Mouse (Mus musculus) spleen, postnatal 4 days (tissue): ENCODE results near the gene Ankrd11.

Experiments used
- DNase-seq, 2 experiments: peaks; one replicate each; pipeline ENCODE4 v3.0.0; 2022; ENCODE audit warnings: low spot score in 2 of 2

Ankrd11 gene

GRCm38 (mm10) chr8:122926782-122927181 is 115.3 kb downstream of the Ankrd11 start:
- DNase-seq = no peak

- DNase-seq = no peak
Observed at GRCm38 (mm10) chr8:122925939-122926722, 115.9 kb downstream of the Ankrd11 start.

- no peak for DNase-seq
Observed at GRCm38 (mm10) chr8:122924091-122924490, 118.0 kb downstream of the Ankrd11 start.

- no peak for DNase-seq
Observed at GRCm38 (mm10) chr8:122923431-122924090, 118.5 kb downstream of the Ankrd11 start.

GRCm38 (mm10) chr8:122922945-122923344 is 119.1 kb downstream of the Ankrd11 start:
- no peak for DNase-seq

- no peak for DNase-seq
Observed at GRCm38 (mm10) chr8:122920890-122921289, 121.2 kb downstream of the Ankrd11 start.

- no peak for DNase-seq
Observed at GRCm38 (mm10) chr8:122918438-122919107, 123.5 kb downstream of the Ankrd11 start.

- no peak for DNase-seq
Observed at GRCm38 (mm10) chr8:122917531-122918392, 124.3 kb downstream of the Ankrd11 start.

GRCm38 (mm10) chr8:122916766-122917165 is 125.3 kb downstream of the Ankrd11 start:
- no peak for DNase-seq

- DNase-seq = no peak
Observed at GRCm38 (mm10) chr8:122912871-122913270, 129.2 kb downstream of the Ankrd11 start.

- DNase-seq = no peak
Observed at GRCm38 (mm10) chr8:122912150-122912549, 129.9 kb downstream of the Ankrd11 start.

GRCm38 (mm10) chr8:122906463-122907021 is 135.5 kb downstream of the Ankrd11 start:
- peak; percentile 89 to 93 for DNase-seq

GRCm38 (mm10) chr8:122905346-122905745 is 136.7 kb downstream of the Ankrd11 start:
- DNase-seq = no peak

- DNase-seq = no peak
Observed at GRCm38 (mm10) chr8:122904496-122904895, 137.6 kb downstream of the Ankrd11 start.

GRCm38 (mm10) chr8:122903002-122903401 is 139.1 kb downstream of the Ankrd11 start:
- no peak for DNase-seq

- no peak for DNase-seq
Observed at GRCm38 (mm10) chr8:122902581-122902980, 139.5 kb downstream of the Ankrd11 start.

- DNase-seq = no peak
Observed at GRCm38 (mm10) chr8:122901892-122902515, 140.1 kb downstream of the Ankrd11 start.

GRCm38 (mm10) chr8:122901476-122901875 is 140.6 kb downstream of the Ankrd11 start:
- DNase-seq = no peak

- DNase-seq = no peak
Observed at GRCm38 (mm10) chr8:122899085-122899484, 143.0 kb downstream of the Ankrd11 start.

GRCm38 (mm10) chr8:122898473-122898872 is 143.6 kb downstream of the Ankrd11 start:
- DNase-seq = no peak

GRCm38 (mm10) chr8:122898018-122898417 is 144.1 kb downstream of the Ankrd11 start:
- DNase-seq = no peak
